Mouse (Mus musculus) cerebellum, adult 9-10 months (tissue): ENCODE results near the gene Cchcr1.
A peak's percentile ranks its signal among the peaks of the same experiment; 100 is the strongest.
"Not testable (repeated sequence)": the region's sequence is repeated elsewhere in the genome, so short reads cannot be mapped to it uniquely, and the experiment has no call there.

Experiments used
- DNase-seq: peaks from one replicate; pipeline ENCODE4 v3.0.0; 2022

Cchcr1 gene

GRCm38 (mm10) chr17:35516652-35517500, at the start of gene Cchcr1, which contains the start of gene Tcf19:
Cchcr1 (plus strand) TSS chr17:35517100.
Tcf19 (minus strand) TSS chr17:35516824.
- DNase-seq: peak; percentile 92

DNA sequence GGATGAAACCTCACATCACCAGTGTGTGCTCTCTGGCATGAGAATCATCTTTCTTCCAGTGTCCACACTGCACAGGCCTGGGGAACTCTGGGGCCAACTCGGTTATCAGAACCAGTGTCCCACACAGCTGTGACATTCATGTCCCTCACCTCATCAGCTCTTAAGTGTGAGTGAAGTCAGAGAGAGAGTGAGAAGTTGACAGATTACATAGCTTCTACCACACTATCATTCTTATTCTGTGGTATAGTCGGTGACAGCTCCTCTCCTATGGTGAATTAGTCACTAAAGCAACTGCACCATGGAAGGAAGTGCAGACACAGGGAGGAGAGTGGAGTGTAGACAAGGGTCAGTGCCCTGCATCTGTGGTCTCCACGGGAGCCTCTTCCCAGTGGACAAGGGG, 48.0 kb upstream of the Cchcr1 start:
- DNase-seq: not testable (repeated sequence)

DNA sequence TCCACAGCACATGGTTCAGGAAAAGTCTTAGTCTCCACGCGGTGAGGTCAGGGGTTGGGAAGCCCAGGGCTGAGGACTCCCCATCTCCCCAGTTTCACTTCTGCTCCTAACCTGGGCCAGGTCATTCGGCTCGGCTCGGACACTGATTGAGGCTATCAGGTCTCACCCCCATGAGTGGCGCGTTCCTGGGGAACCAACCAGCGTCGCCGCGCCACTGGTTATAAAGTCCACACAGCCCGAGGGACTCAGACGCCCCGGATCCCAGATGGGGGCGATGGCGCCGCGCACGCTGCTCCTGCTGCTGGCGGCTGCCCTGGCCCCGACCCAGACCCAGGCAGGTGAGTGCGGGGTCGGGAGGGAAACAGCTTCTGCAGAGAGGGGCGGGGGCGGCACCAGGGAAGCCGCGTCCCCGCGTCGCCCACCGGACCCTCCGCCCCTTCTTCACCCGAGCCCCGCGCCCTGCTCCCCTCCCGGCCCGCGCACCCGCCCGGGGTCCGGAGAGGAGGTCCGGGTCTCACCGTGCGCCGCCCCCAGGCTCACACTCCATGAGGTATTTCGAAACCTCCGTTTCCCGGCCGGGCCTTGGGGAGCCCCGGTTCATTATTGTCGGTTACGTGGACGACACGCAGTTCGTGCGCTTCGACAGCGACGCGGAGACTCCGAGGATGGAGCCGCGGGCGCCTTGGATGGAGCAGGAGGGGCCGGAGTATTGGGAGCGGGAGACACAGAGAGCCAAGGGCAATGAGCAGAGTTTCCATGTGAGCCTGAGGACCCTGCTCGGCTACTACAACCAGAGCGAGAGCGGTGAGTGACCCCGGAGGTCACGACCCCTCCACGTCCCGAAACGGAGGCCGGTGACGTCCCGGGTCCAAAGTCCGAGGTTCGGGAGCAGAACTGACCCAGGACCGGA, 46.8 kb upstream of the Cchcr1 start, which contains the start of gene H2-Q10:
Gene H2-Q10, plus strand, starts transcription at position 248 of the 910 bp plus-strand sequence.
- DNase-seq: no peak

- peak; percentile 34 for DNase-seq
Observed at GRCm38 (mm10) chr17:35484066-35484465, 32.8 kb upstream of the Cchcr1 start.

- no peak for DNase-seq
Observed at GRCm38 (mm10) chr17:35485702-35486101, 31.2 kb upstream of the Cchcr1 start.

GRCm38 (mm10) chr17:35486726-35487125, 30.2 kb upstream of the Cchcr1 start:
- no peak for DNase-seq

- no peak for DNase-seq
Observed at GRCm38 (mm10) chr17:35488041-35488440, 28.9 kb upstream of the Cchcr1 start.

DNA sequence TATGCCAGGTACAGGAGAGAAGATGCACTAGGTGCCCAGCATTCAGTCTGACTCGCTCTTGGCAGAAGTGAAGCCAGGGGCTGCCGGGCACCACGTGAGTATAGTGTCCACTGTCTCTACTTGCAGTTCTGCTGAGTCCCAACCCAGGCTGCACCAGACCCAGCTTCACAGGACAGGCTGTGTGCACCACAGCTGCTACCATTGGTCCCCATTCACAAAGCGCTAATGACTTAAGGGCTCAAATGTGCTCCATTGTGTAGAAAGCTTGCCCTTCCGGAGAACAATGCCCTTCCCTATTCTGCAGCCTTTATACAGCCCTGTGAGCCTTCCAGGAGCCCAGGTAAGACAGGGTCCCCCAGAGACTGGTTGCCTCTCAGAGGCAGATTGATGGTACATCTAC, 26.6 kb upstream of the Cchcr1 start:
- no peak for DNase-seq

GRCm38 (mm10) chr17:35497124-35497523, 19.8 kb upstream of the Cchcr1 start:
- DNase-seq: no peak

GRCm38 (mm10) chr17:35502226-35502625, 14.7 kb upstream of the Cchcr1 start:
- DNase-seq: no peak

GRCm38 (mm10) chr17:35502762-35503161, 14.1 kb upstream of the Cchcr1 start:
- no peak for DNase-seq

- DNase-seq: no peak
Observed at GRCm38 (mm10) chr17:35503849-35504248, 13.1 kb upstream of the Cchcr1 start.

GRCm38 (mm10) chr17:35504628-35505481, 12.0 kb upstream of the Cchcr1 start:
- no peak for DNase-seq

DNA sequence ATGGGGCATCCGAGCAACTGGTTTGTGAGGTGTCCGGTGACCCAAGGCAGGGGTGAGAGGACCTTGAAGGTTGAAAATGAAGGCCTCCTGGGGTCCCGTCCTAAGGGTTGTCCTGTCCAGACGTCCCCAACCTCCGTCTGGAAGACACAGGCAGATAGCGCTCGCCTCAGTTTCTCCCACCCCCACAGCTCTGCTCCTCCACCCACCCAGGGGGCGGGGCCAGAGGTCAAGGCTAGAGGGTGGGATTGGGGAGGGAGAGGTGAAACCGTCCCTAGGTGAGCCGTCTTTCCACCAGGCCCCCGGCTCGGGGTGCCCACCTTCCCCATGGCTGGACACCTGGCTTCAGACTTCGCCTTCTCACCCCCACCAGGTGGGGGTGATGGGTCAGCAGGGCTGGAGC, 11.1 kb upstream of the Cchcr1 start, which contains the start of gene Pou5f1:
Gene Pou5f1, plus strand, starts transcription at position 243 of the 400 bp plus-strand sequence.
- no peak for DNase-seq

DNA sequence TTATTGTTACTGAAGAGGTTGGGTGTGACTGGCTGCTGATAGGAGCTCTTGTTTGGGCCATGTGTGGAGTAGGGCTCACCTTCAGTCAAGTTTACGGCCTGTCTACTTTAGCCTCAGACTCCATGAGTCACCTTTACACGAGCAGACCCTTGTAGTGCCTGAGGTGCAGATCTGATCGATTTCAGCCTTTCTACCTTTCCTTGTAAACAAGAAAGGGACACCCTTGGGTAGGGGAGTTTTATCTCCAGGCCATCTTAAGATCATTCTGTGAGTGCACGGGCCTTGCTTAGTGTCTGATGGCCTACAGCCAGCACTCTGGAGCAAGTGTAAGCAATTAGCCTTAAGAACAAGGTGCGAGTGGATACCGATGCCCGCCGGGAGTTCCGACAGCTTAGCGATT, 10.0 kb upstream of the Cchcr1 start:
- DNase-seq: no peak

GRCm38 (mm10) chr17:35507556-35508260, 9.2 kb upstream of the Cchcr1 start:
- DNase-seq: no peak

GRCm38 (mm10) chr17:35508279-35508678, 8.6 kb upstream of the Cchcr1 start:
- DNase-seq: not testable (repeated sequence)

DNA sequence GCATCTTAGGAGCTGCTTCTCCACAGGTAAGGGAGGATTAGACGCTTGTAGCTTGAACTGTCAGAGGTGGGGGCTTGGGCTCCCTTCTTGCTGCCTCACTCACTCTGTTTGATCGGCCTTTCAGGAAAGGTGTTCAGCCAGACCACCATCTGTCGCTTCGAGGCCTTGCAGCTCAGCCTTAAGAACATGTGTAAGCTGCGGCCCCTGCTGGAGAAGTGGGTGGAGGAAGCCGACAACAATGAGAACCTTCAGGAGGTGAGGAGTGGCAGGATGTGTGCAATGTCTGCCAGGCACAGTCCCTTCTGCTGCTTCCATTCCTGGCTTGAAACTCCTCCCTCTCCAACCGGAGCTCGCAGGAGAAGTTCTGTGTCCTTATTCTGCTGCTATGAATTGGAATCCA, 7.6 kb upstream of the Cchcr1 start:
- no peak for DNase-seq

- no peak for DNase-seq
Observed at GRCm38 (mm10) chr17:35512916-35513626, 3.8 kb upstream of the Cchcr1 start.

GRCm38 (mm10) chr17:35513886-35514285, 3.0 kb upstream of the Cchcr1 start:
- DNase-seq: peak; percentile 62

DNA sequence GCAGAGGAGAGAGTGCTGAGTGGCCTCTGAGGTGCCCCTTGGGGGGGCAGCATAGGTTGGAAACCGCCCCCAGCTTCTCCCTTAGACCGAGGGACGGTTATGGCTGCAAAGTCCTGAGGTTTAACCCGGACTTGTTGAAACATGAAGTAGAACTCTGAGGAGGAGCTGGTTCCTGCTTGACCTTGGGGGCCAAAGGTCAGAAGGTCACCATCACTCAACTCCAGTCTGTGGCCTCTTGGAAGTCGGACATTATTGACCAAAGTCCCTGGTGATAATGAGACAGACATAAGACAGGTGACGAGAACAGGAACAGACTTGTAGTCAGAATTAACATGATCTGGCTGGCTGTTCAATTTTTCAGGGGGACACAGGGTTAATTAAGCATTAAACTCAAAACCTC, 2.1 kb upstream of the Cchcr1 start:
- no peak for DNase-seq
